Mouse (Mus musculus) heart, postnatal 25 days (tissue): Measurements from ENCODE around the gene Tnni1. TPM values are rescaled to one million over a fixed set of nuclear protein-coding genes. Genes with fewer than 3 reads are reported as not detected.

Experiments
- DNase-seq: peaks from one replicate; pipeline ENCODE4 v3.0.0; 2022; ENCODE audit warnings: low spot score
- intact Hi-C: fragments of 180-260 bp; cut with DNase I; formaldehyde crosslinking; loops from one replicate; pipeline ENCODE4 v1.15.1; 2025
- total RNA-seq, 2 experiments: library from RNA; stranded (reverse); gene quantifications; 2 replicates each; pipeline ENCODE4 v1.2.3; 2021

Gene Tnni1
- total RNA-seq, 2 experiments from 2014 or later, result 2.0 to 2.3 TPM

GRCm38 (mm10) chr1:135765645-135766591, 13.3 kb upstream of the Tnni1 start, which contains the start of gene Phlda3:
Gene Phlda3 (plus strand): TSS chr1:135766119.
- intact Hi-C loops, result no loop called here
- DNase-seq, result peak; percentile 80

GRCm38 (mm10) chr1:135766592-135767306, 12.5 kb upstream of the Tnni1 start:
- no peak for DNase-seq
- intact Hi-C loops, result no loop called here

- no peak for DNase-seq
Observed at GRCm38 (mm10) chr1:135767324-135767890, 11.8 kb upstream of the Tnni1 start.

GRCm38 (mm10) chr1:135768400-135768799, 10.8 kb upstream of the Tnni1 start:
- intact Hi-C loops, result no loop called here

More at GRCm38 (mm10) chr1:135767324-135767890, 11.8 kb upstream of the Tnni1 start:
- intact Hi-C loops, result no loop called here

GRCm38 (mm10) chr1:135770237-135770636, 9.0 kb upstream of the Tnni1 start:
- intact Hi-C loops, result no loop called here
- DNase-seq, result no peak

More at GRCm38 (mm10) chr1:135768400-135768799, 10.8 kb upstream of the Tnni1 start:
- DNase-seq, result no peak

- intact Hi-C loops, result no loop called here
- peak; percentile 76 for DNase-seq
Observed at GRCm38 (mm10) chr1:135770896-135771572, 8.2 kb upstream of the Tnni1 start.

GRCm38 (mm10) chr1:135771573-135771970, 7.7 kb upstream of the Tnni1 start:
- intact Hi-C loops, result no loop called here
- DNase-seq, result no peak

GRCm38 (mm10) chr1:135776596-135776995, 2.6 kb upstream of the Tnni1 start:
- intact Hi-C loops, result loop anchor here (5.0 kb wide), 1 partner anchor 229 kb away; no protein-coding TSS in a partner anchor
- DNase-seq, result no peak

- DNase-seq, result no peak
- intact Hi-C loops, result loop anchor here (5.0 kb wide), 1 partner anchor 230 kb away; no protein-coding TSS in a partner anchor
Observed at GRCm38 (mm10) chr1:135777046-135777445, 2.2 kb upstream of the Tnni1 start.

- no peak for DNase-seq
- intact Hi-C loops, result loop anchor here (1.0 kb wide), 2 partner anchors 27 to 61 kb away; no protein-coding TSS in a partner anchor
Observed at GRCm38 (mm10) chr1:135780649-135781048, 1.4 kb downstream of the Tnni1 start.

GRCm38 (mm10) chr1:135781220-135781619, 2.0 kb downstream of the Tnni1 start:
- peak; percentile 51 for DNase-seq
- intact Hi-C loops, result loop anchor here (1.0 kb wide), 2 partner anchors 28 to 62 kb away; no protein-coding TSS in a partner anchor

GRCm38 (mm10) chr1:135782816-135783215, 3.6 kb downstream of the Tnni1 start:
- no peak for DNase-seq
- intact Hi-C loops, result no loop called here

- intact Hi-C loops, result loop anchor here (2.0 kb wide), 1 partner anchor 69 kb away; no protein-coding TSS in a partner anchor
- peak; percentile 44 for DNase-seq
Observed at GRCm38 (mm10) chr1:135787799-135788198, 8.6 kb downstream of the Tnni1 start.

GRCm38 (mm10) chr1:135788708-135789107, 9.5 kb downstream of the Tnni1 start:
- intact Hi-C loops, result loop anchor here (2.0 kb wide), 1 partner anchor 70 kb away; no protein-coding TSS in a partner anchor

GRCm38 (mm10) chr1:135789815-135790214, 10.6 kb downstream of the Tnni1 start:
- intact Hi-C loops, result loop anchor here (2.0 kb wide), 1 partner anchor 71 kb away; no protein-coding TSS in a partner anchor

More at GRCm38 (mm10) chr1:135788708-135789107, 9.5 kb downstream of the Tnni1 start:
- peak; percentile 23 for DNase-seq

GRCm38 (mm10) chr1:135792143-135792939, 13.1 kb downstream of the Tnni1 start:
- no peak for DNase-seq
- intact Hi-C loops, result no loop called here

More at GRCm38 (mm10) chr1:135789815-135790214, 10.6 kb downstream of the Tnni1 start:
- DNase-seq, result no peak

- DNase-seq, result no peak
- intact Hi-C loops, result no loop called here
Observed at GRCm38 (mm10) chr1:135793370-135794215, 14.4 kb downstream of the Tnni1 start.
